Mouse (Mus musculus) erythroblast, embryonic 14.5 days (primary cell): ENCODE data around the gene Olfr198. TPM values are rescaled to one million over a fixed set of nuclear protein-coding genes. Genes with fewer than 3 reads are reported as not detected.
"Not testable (repeated sequence)": the region's sequence is repeated elsewhere in the genome, so short reads cannot be mapped to it uniquely, and the experiment has no call there.

Source experiments
- H3K27me3 ChIP-seq: 2 replicates; pipeline ENCODE4 v1.6.1; 2012; ENCODE audit warnings: inconsistent platforms; ENCODE audit not compliant: control insufficient read depth
- H3K36me3 ChIP-seq: 2 replicates; pipeline ENCODE4 v1.6.1; 2012; ENCODE audit warnings: mild to moderate bottlenecking, inconsistent platforms; ENCODE audit not compliant: control insufficient read depth
- H3K4me1 ChIP-seq: 2 replicates; pipeline ENCODE4 v1.6.1; 2012; ENCODE audit warnings: inconsistent platforms; ENCODE audit not compliant: control insufficient read depth
- H3K4me3 ChIP-seq: replicated peaks from 2 replicates; pipeline ENCODE3; 2012; ENCODE audit warnings: moderate library complexity, mild to moderate bottlenecking, inconsistent platforms
- H3K9me3 ChIP-seq: 2 replicates; pipeline ENCODE4 v1.6.1; 2012; ENCODE audit warnings: low read length, inconsistent platforms, mixed read lengths; ENCODE audit not compliant: control insufficient read depth
- GATA1 ChIP-seq: IDR thresholded peaks from 2 replicates; pipeline ENCODE4 v1.6.1; 2012; ENCODE audit warnings: low read length, inconsistent platforms, mixed read lengths
- TAL1 ChIP-seq: IDR thresholded peaks from 3 replicates; pipeline ENCODE4 v1.6.1; 2012; ENCODE audit warnings: low read length, inconsistent platforms, mixed read lengths
- polyA plus RNA-seq: library from polyadenylated mRNA; stranded (reverse); fragments of >175 nt; gene quantifications from 2 replicates; pipeline ENCODE4 v1.2.3, GENCODE M21; 2012

Gene Olfr198
- not detected in 2 replicates for polyA plus RNA-seq

DNA sequence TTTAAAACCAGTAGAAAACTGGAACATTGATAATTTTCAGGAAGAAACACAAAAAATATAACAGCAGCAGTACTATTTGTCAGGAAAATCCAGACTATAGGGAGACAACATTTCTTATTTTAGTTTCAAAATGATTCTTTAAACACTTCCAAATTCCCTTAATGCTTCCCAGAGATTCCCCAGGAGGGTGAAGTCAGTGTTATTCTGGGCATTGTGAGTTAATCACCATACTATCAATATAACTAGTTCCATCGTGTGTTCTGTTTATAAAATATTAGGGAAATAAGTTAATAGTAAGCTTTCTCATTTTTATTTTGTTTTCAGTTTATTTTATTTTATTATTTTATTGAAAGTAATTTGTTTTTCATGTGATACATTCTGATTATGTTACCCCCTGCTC is at the start of gene Olfr198:
Gene Olfr198 (minus strand): TSS at position 101 of the 400 bp plus-strand sequence.
- not testable (repeated sequence) for H3K4me1 ChIP-seq, H3K4me3 ChIP-seq, H3K27me3 ChIP-seq, H3K9me3 ChIP-seq, H3K36me3 ChIP-seq

DNA sequence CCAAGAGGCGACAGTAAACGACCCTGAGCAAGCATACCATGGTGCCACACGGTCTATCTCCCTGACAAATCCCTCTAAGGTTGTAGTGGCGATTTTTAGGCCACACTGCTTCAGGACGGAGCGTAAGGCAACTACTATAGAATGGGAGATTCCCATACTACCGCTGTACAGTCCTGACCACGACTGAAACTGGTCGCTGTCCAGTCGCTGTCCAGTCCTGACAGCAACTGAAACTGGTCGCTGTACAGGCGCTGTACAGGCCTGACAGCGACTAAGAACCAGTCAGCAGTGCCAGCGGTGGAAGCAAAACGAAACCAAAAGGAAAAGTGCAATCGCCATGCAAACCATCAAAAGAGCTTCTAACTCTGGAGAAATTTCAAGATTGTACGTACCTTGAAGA is 46.4 kb upstream of the Olfr198 start:
- Histone ChIP-seq H3K4me3 (no peak overlapping the region), H3K4me1 (no peaks in the 10 kb centered on the region), H3K36me3 (no peaks in the 10 kb centered on the region), H3K9me3 (peaks cover 13% of the 10 kb centered on the region), H3K27me3 (no peaks in the 10 kb centered on the region)
- TF ChIP-seq TAL1 (no peak), GATA1 (no peak)

DNA sequence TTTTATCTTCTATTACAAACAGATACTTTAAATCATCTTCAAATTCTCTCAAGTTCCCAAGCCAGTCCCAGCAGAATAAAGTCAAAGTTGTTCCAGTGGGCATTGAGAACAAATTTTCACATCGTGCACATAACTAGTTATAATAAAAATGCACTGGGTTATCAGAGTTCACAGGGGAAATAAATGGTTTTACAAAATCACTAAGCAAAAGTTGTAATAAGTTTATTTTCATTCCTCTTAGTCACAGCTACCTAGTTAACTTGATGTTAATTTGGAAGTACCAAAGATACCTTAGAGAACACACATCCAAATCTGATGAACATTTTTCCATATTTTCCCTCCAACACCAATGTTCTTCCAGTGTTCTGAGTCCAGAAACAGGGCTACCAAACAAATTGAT is 16.3 kb upstream of the Olfr198 start, which contains the start of gene Olfr199:
Gene Olfr199 (minus strand): TSS at position 101 of the 400 bp plus-strand sequence.
- not testable (repeated sequence) for H3K27me3 ChIP-seq, H3K4me1 ChIP-seq, H3K4me3 ChIP-seq, H3K9me3 ChIP-seq, H3K36me3 ChIP-seq

GRCm38 (mm10) chr16:59217861-59218260 is 14.5 kb upstream of the Olfr198 start:
- H3K4me1 ChIP-seq, H3K36me3 ChIP-seq, H3K9me3 ChIP-seq, H3K27me3 ChIP-seq, H3K4me3 ChIP-seq: not testable (repeated sequence)

- no peaks in the 10 kb centered on the region for H3K27me3 ChIP-seq
- H3K4me3 ChIP-seq = no peak within 1 kb of the TSS
- H3K4me1 ChIP-seq = no peaks in the 10 kb centered on the region
- TF ChIP-seq GATA1 (no peak), TAL1 (no peak)
- H3K36me3 ChIP-seq = no peaks in the 10 kb centered on the region
- no peaks in the 10 kb centered on the region for H3K9me3 ChIP-seq
Observed at GRCm38 (mm10) chr16:59170354-59170753, 33.0 kb downstream of the Olfr198 start, which contains the start of gene Olfr196. Gene Olfr196 (minus strand): TSS chr16:59170454.

DNA sequence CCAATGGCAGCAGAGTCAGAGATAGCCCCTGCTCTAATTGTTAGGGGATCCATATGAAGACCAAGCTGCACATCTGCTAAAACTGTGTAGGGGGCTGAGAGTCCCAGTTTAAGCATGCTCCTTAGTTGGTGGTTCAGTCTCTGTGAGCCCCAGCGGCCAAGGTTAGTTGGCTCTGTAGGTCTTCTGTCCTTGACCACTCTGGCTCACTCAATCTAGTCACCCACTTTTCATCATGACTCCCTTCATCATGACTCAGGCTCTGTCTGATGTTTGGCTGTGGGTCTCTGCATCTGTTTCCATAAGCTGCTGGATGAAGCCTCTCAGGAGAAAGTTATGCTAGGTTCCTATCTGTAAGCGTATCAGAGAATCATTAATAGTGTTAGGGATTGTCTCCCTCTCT is 51.3 kb downstream of the Olfr198 start:
- no peak for TF ChIP-seq GATA1
- TF ChIP-seq TAL1 = no peak
- no peaks in the 10 kb centered on the region for H3K36me3 ChIP-seq
- H3K4me1 ChIP-seq = no peaks in the 10 kb centered on the region
- H3K9me3 ChIP-seq = no peaks in the 10 kb centered on the region
- no peaks in the 10 kb centered on the region for H3K27me3 ChIP-seq
- H3K4me3 ChIP-seq = no peak overlapping the region

Other genes with a start within 250 kb of the Olfr198 start
- gene Olfr183, start 208.2 kb downstream of the Olfr198 start, polyA plus RNA-seq = not detected in 2 replicates
- gene Olfr186, start 173.2 kb downstream of the Olfr198 start, polyA plus RNA-seq = 0.03 TPM in 1 of 2 replicates, not detected in the other
- not detected in 2 replicates for gene Olfr187, start 163.8 kb downstream of the Olfr198 start, polyA plus RNA-seq
- gene Olfr190, start 125.5 kb downstream of the Olfr198 start, polyA plus RNA-seq = not detected in 2 replicates
- not detected in 2 replicates for gene Olfr191, start 113.7 kb downstream of the Olfr198 start, polyA plus RNA-seq
- not detected in 2 replicates for gene Olfr193, start 91.7 kb downstream of the Olfr198 start, polyA plus RNA-seq
- gene Olfr194, start 82.5 kb downstream of the Olfr198 start, polyA plus RNA-seq = not detected in 2 replicates
- not detected in 2 replicates for gene Olfr195, start 56.5 kb downstream of the Olfr198 start, polyA plus RNA-seq
- not detected in 2 replicates for gene Olfr196, start 33.1 kb downstream of the Olfr198 start, polyA plus RNA-seq
- gene Olfr199, start 16.2 kb upstream of the Olfr198 start, polyA plus RNA-seq = not detected in 2 replicates
- gene Olfr201, start 69.1 kb upstream of the Olfr198 start, polyA plus RNA-seq = not detected in 2 replicates
- gene Olfr202, start 83.3 kb upstream of the Olfr198 start, polyA plus RNA-seq = not detected in 2 replicates
- gene Olfr203, start 95.3 kb upstream of the Olfr198 start, polyA plus RNA-seq = not detected in 2 replicates
- gene Olfr204, start 114.7 kb upstream of the Olfr198 start, polyA plus RNA-seq = not detected in 2 replicates
- gene Olfr205, start 127.6 kb upstream of the Olfr198 start, polyA plus RNA-seq = not detected in 2 replicates
- gene Olfr206, start 145.7 kb upstream of the Olfr198 start, polyA plus RNA-seq = not detected in 2 replicates
- gene Olfr209, start 160.5 kb upstream of the Olfr198 start, polyA plus RNA-seq = not detected in 2 replicates
- 0.01 TPM in 1 of 2 replicates, not detected in the other for gene Gabrr3, start 203.8 kb upstream of the Olfr198 start, polyA plus RNA-seq